Mouse (Mus musculus) heart, embryonic 14.5 days (tissue): Measurements from ENCODE around the gene Pnkp. TPM values are rescaled to one million over a fixed set of nuclear protein-coding genes. Genes with fewer than 3 reads are reported as not detected.
A peak's percentile ranks its signal among the peaks of the same experiment; 100 is the strongest.

Source experiments
- ATAC-seq: fragments of 200-750 bp; cut with Nextera tagmentation; 2 replicates; pipeline ENCODE4 v1.8.0; 2017; ENCODE audit warnings: low read depth, moderate TSS enrichment; ENCODE audit not compliant: insufficient number of reproducible peaks, insufficient read depth, low FRiP score
- H3K27ac ChIP-seq, 2 experiments: fragments of 200-500 bp in 1 of 2; fragments of 300-500 bp in 1 of 2; sonication (generic) in 1 of 2; replicated peaks in 1 of 2; 2 replicates each; pipeline ENCODE4 v1.5.1; 2012 to 2014; ENCODE audit warnings: low read depth in 2 of 2, low read length in 2 of 2, control low read depth in 1 of 2, mild to moderate bottlenecking in 1 of 2, mixed read lengths in 1 of 2; ENCODE audit not compliant: control insufficient read depth in 1 of 2, insufficient read depth in 1 of 2
- H3K27me3 ChIP-seq: fragments of 300-500 bp; sonication (generic); 2 replicates; pipeline ENCODE4 v1.6.1; 2014; ENCODE audit warnings: mild to moderate bottlenecking, low read length, control low read depth; ENCODE audit not compliant: control insufficient read depth, insufficient read depth
- H3K36me3 ChIP-seq: fragments of 300-500 bp; sonication (generic); 2 replicates; pipeline ENCODE4 v1.6.1; 2014; ENCODE audit warnings: mild to moderate bottlenecking, control low read depth, low read length, mixed read lengths; ENCODE audit not compliant: control insufficient read depth, insufficient read depth
- H3K4me1 ChIP-seq, 2 experiments: fragments of 200-500 bp in 1 of 2; fragments of 300-500 bp in 1 of 2; sonication (generic) in 1 of 2; 2 replicates each; pipeline ENCODE4 v1.6.1; 2012 to 2014; ENCODE audit warnings: low read length in 2 of 2, control low read depth in 1 of 2, mixed read lengths in 1 of 2; ENCODE audit not compliant: control insufficient read depth in 2 of 2, insufficient read depth in 2 of 2
- H3K4me2 ChIP-seq: fragments of 300-500 bp; sonication (generic); 2 replicates; pipeline ENCODE4 v1.6.1; 2014; ENCODE audit warnings: mild to moderate bottlenecking, low read length
- H3K4me3 ChIP-seq, 2 experiments: fragments of 200-500 bp in 1 of 2; fragments of 300-500 bp in 1 of 2; sonication (generic) in 1 of 2; 2 replicates each; pipeline ENCODE4 v1.5.1; 2012 to 2014; ENCODE audit warnings: low read length in 2 of 2, mild to moderate bottlenecking in 2 of 2, control low read depth in 1 of 2, low read depth in 1 of 2, moderate library complexity in 1 of 2; ENCODE audit not compliant: control insufficient read depth in 1 of 2, insufficient read depth in 1 of 2
- H3K9ac ChIP-seq: fragments of 300-500 bp; sonication (generic); 2 replicates; pipeline ENCODE4 v1.6.1; 2014; ENCODE audit warnings: mild to moderate bottlenecking, low read length
- H3K9me3 ChIP-seq: fragments of 300-500 bp; sonication (generic); 2 replicates; pipeline ENCODE4 v1.6.1; 2016; ENCODE audit warnings: low read length, control low read depth; ENCODE audit not compliant: control insufficient read depth
- WGBS: fragments of 180-500 bp; shearing (Covaris S2); extraction: QIAGEN DNeasy Blood & Tissue Kit; methylation state at CpG from one replicate; pipeline ENCODE4 v1.1.7; 2014; 5-methylcytosine and 5-hydroxymethylcytosine counted together
- polyA plus RNA-seq: library from polyadenylated mRNA; unstranded; fragments of >200 nt; fragmentation: Nextera tagmentation; extraction: Ambion mirVana; gene quantifications from 2 replicates; pipeline ENCODE4 v1.2.1, GENCODE M21; 2014

Pnkp gene
- polyA plus RNA-seq, 1 experiment from 2014 or later, result 22.7 TPM

- no peak overlapping the region for H3K4me2 ChIP-seq
- peaks cover 0 to 19% of the 10 kb centered on the region in 2 experiments; a peak in 1 of 4 replicates for H3K4me1 ChIP-seq
- H3K27me3 ChIP-seq, result no peaks in the 10 kb centered on the region
- no peaks in the 10 kb centered on the region for H3K9me3 ChIP-seq
- ATAC-seq, result no peak
- H3K9ac ChIP-seq, result no peak overlapping the region
- 92% methylated on average over 5 of the region's 5 CpGs for whole genome bisulfite sequencing
- H3K4me3 ChIP-seq, result no peak overlapping the region
- H3K36me3 ChIP-seq, result peaks cover 52% of the 10 kb centered on the region
- H3K27ac ChIP-seq, result no peak overlapping the region
Observed at GRCm38 (mm10) chr7:44828706-44829105, 28.2 kb upstream of the Pnkp start.

DNA sequence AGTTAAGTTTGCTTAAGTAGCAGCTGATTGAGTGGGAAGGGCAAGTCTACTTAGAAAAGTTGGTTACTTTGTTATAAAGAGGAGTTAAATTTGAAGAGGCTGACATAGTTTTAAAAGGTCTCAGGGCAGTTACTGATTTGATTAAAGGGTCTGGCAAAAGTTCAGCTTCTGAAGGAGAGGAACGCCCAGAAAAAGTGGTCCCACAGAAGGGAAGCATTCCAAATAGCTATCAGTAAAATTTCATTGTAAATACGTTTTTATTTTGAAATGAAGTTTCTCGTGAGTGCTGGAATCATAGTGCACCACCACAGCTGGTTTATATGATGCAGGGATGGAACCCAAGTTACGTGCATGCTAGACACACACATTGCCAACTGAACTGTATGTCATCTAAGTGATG, 24.2 kb upstream of the Pnkp start:
- Histone ChIP-seq H3K27me3 (no peaks in the 10 kb centered on the region), H3K27ac (no peak overlapping the region), H3K9ac (no peak overlapping the region), H3K4me3 (no peak overlapping the region), H3K4me2 (no peak overlapping the region), H3K36me3 (peaks cover 46% of the 10 kb centered on the region), H3K9me3 (no peaks in the 10 kb centered on the region), H3K4me1 (0 out of 4 replicates have a peak, but pooled peaks cover 2 to 5% of the 10 kb centered on the region in 2 experiments)
- ATAC-seq, result no peak
- 68% methylated on average over 4 of the region's 4 CpGs for WGBS

GRCm38 (mm10) chr7:44835373-44836015, 21.4 kb upstream of the Pnkp start:
- ATAC-seq, result no peak
- Histone ChIP-seq H3K36me3 (peaks cover 21% of the 10 kb centered on the region), H3K9me3 (no peaks in the 10 kb centered on the region), H3K27ac (no peak overlapping the region), H3K4me2 (no peak overlapping the region), H3K4me3 (no peak overlapping the region), H3K27me3 (peaks cover 8% of the 10 kb centered on the region), H3K4me1 (peaks cover 12 to 17% of the 10 kb centered on the region in 2 experiments), H3K9ac (no peak overlapping the region)
- WGBS, result 88% methylated on average over 1 of the region's 1 CpGs

DNA sequence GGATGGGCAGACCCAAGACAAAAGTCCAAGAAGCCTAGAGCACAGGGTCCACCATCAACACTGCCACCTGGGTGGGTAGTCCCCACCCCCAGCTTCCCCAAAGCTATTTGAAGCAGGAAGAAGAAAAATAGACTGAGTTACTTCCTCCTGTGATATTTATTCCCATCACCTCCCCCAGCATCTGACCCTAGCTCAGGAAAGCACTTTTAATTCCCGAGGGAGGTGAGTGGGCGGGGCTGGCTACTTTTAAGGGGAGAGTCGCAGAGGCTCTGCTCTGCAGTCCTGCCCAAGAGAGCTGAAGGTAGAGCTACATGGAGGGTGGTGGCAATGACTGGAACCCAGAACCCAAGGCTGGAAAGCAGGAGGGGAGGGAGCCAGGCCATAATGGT, 20.9 kb upstream of the Pnkp start:
- 42% methylated on average over 3 of the region's 3 CpGs for WGBS
- peaks cover 21% of the 10 kb centered on the region for H3K36me3 ChIP-seq
- H3K27ac ChIP-seq, result no peak overlapping the region
- H3K9ac ChIP-seq, result no peak overlapping the region
- no peak overlapping the region for H3K4me3 ChIP-seq
- H3K9me3 ChIP-seq, result no peaks in the 10 kb centered on the region
- H3K4me1 ChIP-seq, result peaks cover 12 to 17% of the 10 kb centered on the region in 2 experiments
- H3K27me3 ChIP-seq, result peaks cover 13% of the 10 kb centered on the region
- H3K4me2 ChIP-seq, result no peak overlapping the region
- no peak for ATAC-seq

- no peak for ATAC-seq
Observed at GRCm38 (mm10) chr7:44836423-44837053, 20.4 kb upstream of the Pnkp start.

DNA sequence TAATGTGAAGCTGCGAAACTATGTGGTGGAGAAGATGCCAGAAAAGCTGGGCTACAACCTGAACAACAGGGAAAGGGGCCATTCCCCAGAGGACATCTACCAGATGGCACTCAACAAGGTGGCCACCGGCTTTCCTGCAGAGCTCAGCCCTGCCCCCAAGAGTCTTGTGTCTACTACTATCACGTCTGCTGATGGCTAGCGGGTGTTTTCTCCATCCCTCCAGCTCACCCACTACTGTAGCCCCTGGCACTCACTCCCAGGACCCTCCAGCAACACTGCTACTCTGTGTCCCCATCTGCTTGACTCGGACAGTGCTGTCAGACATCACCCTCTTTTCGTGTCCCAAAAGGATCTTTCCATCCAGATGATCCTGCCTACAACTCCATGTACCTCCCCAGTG, 18.9 kb upstream of the Pnkp start:
- WGBS, result 79% methylated on average over 6 of the region's 6 CpGs
- H3K36me3 ChIP-seq, result peaks cover 29% of the 10 kb centered on the region
- H3K27ac ChIP-seq, result no peak overlapping the region
- no peak for ATAC-seq
- no peaks in the 10 kb centered on the region for H3K9me3 ChIP-seq
- H3K4me3 ChIP-seq, result no peak overlapping the region
- H3K27me3 ChIP-seq, result peaks cover 13% of the 10 kb centered on the region
- peaks cover 12% of the 10 kb centered on the region in 2 experiments for H3K4me1 ChIP-seq
- no peak overlapping the region for H3K4me2 ChIP-seq
- no peak overlapping the region for H3K9ac ChIP-seq

More at GRCm38 (mm10) chr7:44836423-44837053, 20.4 kb upstream of the Pnkp start:
- peaks cover 13% of the 10 kb centered on the region for H3K27me3 ChIP-seq
- no peaks in the 10 kb centered on the region for H3K9me3 ChIP-seq
- H3K36me3 ChIP-seq, result peaks cover 21% of the 10 kb centered on the region
- H3K4me3 ChIP-seq, result no peak overlapping the region
- no peak overlapping the region for H3K4me2 ChIP-seq
- H3K4me1 ChIP-seq, result peaks cover 12 to 17% of the 10 kb centered on the region in 2 experiments
- H3K9ac ChIP-seq, result no peak overlapping the region
- WGBS, result 83% methylated on average over 9 of the region's 9 CpGs
- H3K27ac ChIP-seq, result no peak overlapping the region

DNA sequence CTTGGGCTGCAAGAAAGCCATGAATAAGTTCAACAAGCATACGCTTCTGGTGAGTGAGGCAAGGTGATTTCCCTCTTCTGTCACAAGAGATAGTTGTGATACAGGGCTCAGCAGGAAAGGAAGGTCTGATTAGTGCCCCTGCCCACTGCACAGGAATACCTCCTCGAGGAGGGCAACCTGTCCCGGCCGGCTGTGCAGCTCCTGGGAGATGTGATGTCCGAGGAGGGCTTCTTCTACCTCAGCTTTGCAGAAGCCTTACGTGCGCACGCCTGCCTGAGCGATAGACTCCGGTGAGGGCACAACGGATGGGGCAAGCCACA, 17.8 kb upstream of the Pnkp start:
- H3K36me3 ChIP-seq, result peaks cover 39% of the 10 kb centered on the region
- ATAC-seq, result no peak
- H3K4me1 ChIP-seq, result peaks cover 12% of the 10 kb centered on the region in 2 experiments
- no peaks in the 10 kb centered on the region for H3K9me3 ChIP-seq
- WGBS, result 26% methylated on average over 11 of the region's 11 CpGs
- H3K4me3 ChIP-seq, result peak overlapping the region; percentile 28 to 35; a peak in 3 of 4 replicates
- H3K27ac ChIP-seq, result no peak overlapping the region
- peak overlapping the region; percentile 70 for H3K4me2 ChIP-seq
- peaks cover 13% of the 10 kb centered on the region for H3K27me3 ChIP-seq
- H3K9ac ChIP-seq, result peak overlapping the region; percentile 60
